Mouse (Mus musculus) limb, embryonic 15.5 days (tissue): ENCODE measurements at regions not wholly inside any gene's neighbourhood (a gene's known extent, or its start where the extent isn't known, plus 50 kb on each side); places are given as distances from the start of the nearest gene placed in this dataset.

Source experiments
- ATAC-seq: fragments of 200-750 bp; cut with Nextera tagmentation; 2 replicates; pipeline ENCODE4 v1.8.0; 2017; ENCODE audit warnings: low read depth, moderate TSS enrichment; ENCODE audit not compliant: insufficient number of reproducible peaks, low FRiP score, low TSS enrichment
- H3K27ac ChIP-seq: fragments of 300-500 bp; sonication (generic); 2 replicates; pipeline ENCODE4 v1.5.1; 2015; ENCODE audit warnings: moderate library complexity, mild to moderate bottlenecking, inconsistent platforms
- H3K27me3 ChIP-seq: fragments of 300-500 bp; sonication (generic); 2 replicates; pipeline ENCODE4 v1.6.1; 2015; ENCODE audit warnings: inconsistent platforms
- H3K36me3 ChIP-seq: fragments of 300-500 bp; sonication (generic); 2 replicates; pipeline ENCODE4 v1.6.1; 2015; ENCODE audit warnings: inconsistent platforms
- H3K4me1 ChIP-seq: fragments of 300-500 bp; sonication (generic); 2 replicates; pipeline ENCODE4 v1.6.1; 2015; ENCODE audit warnings: inconsistent platforms
- H3K4me2 ChIP-seq: fragments of 300-500 bp; sonication (generic); 2 replicates; pipeline ENCODE4 v1.6.1; 2015; ENCODE audit warnings: mild to moderate bottlenecking, inconsistent platforms
- H3K4me3 ChIP-seq: fragments of 300-500 bp; sonication (generic); 2 replicates; pipeline ENCODE4 v1.5.1; 2015; ENCODE audit warnings: mild to moderate bottlenecking, inconsistent platforms
- H3K9ac ChIP-seq: fragments of 300-500 bp; sonication (generic); 2 replicates; pipeline ENCODE4 v1.6.1; 2015; ENCODE audit warnings: inconsistent platforms
- H3K9me3 ChIP-seq: fragments of 300-500 bp; sonication (generic); 2 replicates; pipeline ENCODE4 v1.6.1; 2016; ENCODE audit warnings: inconsistent platforms
- WGBS: fragments of 180-500 bp; shearing (Covaris S2); methylation state at CpG from one replicate; pipeline ENCODE4 v1.1.7; 2015; 5-methylcytosine and 5-hydroxymethylcytosine counted together

- Histone ChIP-seq H3K27ac (no peak overlapping the region), H3K9me3 (no peaks in the 10 kb centered on the region), H3K4me2 (no peak overlapping the region), H3K4me1 (no peaks in the 10 kb centered on the region), H3K4me3 (no peak overlapping the region), H3K9ac (no peak overlapping the region), H3K36me3 (no peaks in the 10 kb centered on the region), H3K27me3 (no peaks in the 10 kb centered on the region)
- WGBS = 77% methylated on average over 4 of the region's 4 CpGs
- ATAC-seq = no peak
Measured at GRCm38 (mm10) chr14:66584699-66585098, 575.7 kb upstream of the Gulo start.

GRCm38 (mm10) chr14:66579904-66580492 is 571.0 kb upstream of the Gulo start:
- H3K9me3 ChIP-seq = no peaks in the 10 kb centered on the region
- no peaks in the 10 kb centered on the region for H3K4me1 ChIP-seq
- 68% methylated on average over 6 of the region's 6 CpGs for WGBS
- H3K36me3 ChIP-seq = no peaks in the 10 kb centered on the region
- H3K4me3 ChIP-seq = no peak overlapping the region
- H3K9ac ChIP-seq = no peak overlapping the region
- H3K27ac ChIP-seq = no peak overlapping the region
- no peaks in the 10 kb centered on the region for H3K27me3 ChIP-seq
- no peak overlapping the region for H3K4me2 ChIP-seq
- no peak for ATAC-seq

- Histone ChIP-seq H3K36me3 (no peaks in the 10 kb centered on the region), H3K9ac (no peak overlapping the region), H3K4me3 (no peak overlapping the region), H3K4me1 (no peaks in the 10 kb centered on the region), H3K27ac (no peak overlapping the region), H3K4me2 (no peak overlapping the region), H3K9me3 (no peaks in the 10 kb centered on the region), H3K27me3 (0 out of 2 replicates have a peak, but pooled peaks cover 3% of the 10 kb centered on the region)
- no peak for ATAC-seq
- WGBS = 85% methylated on average over 10 of the region's 10 CpGs
Measured at GRCm38 (mm10) chr14:66566600-66566999, 557.6 kb upstream of the Gulo start.

GRCm38 (mm10) chr14:66562744-66563143 is 553.7 kb upstream of the Gulo start:
- H3K9ac ChIP-seq = no peak overlapping the region
- no peak overlapping the region for H3K27ac ChIP-seq
- H3K27me3 ChIP-seq = 0 out of 2 replicates have a peak, but pooled peaks cover 3% of the 10 kb centered on the region
- H3K36me3 ChIP-seq = no peaks in the 10 kb centered on the region
- ATAC-seq = no peak
- H3K4me1 ChIP-seq = no peaks in the 10 kb centered on the region
- no peaks in the 10 kb centered on the region for H3K9me3 ChIP-seq
- WGBS = 49% methylated on average over 4 of the region's 4 CpGs
- H3K4me3 ChIP-seq = no peak overlapping the region
- H3K4me2 ChIP-seq = no peak overlapping the region

- Histone ChIP-seq H3K9ac (no peak overlapping the region), H3K27me3 (0 out of 2 replicates have a peak, but pooled peaks cover 3% of the 10 kb centered on the region), H3K9me3 (no peaks in the 10 kb centered on the region), H3K4me2 (no peak overlapping the region), H3K27ac (no peak overlapping the region), H3K4me1 (no peaks in the 10 kb centered on the region), H3K36me3 (no peaks in the 10 kb centered on the region), H3K4me3 (no peak overlapping the region)
- 64% methylated on average over 3 of the region's 3 CpGs for WGBS
- no peak for ATAC-seq
Measured at GRCm38 (mm10) chr14:66561715-66562114, 552.7 kb upstream of the Gulo start.

GRCm38 (mm10) chr14:66561042-66561590 is 552.1 kb upstream of the Gulo start:
- H3K27me3 ChIP-seq = 0 out of 2 replicates have a peak, but pooled peaks cover 3% of the 10 kb centered on the region
- H3K4me3 ChIP-seq = no peak overlapping the region
- H3K36me3 ChIP-seq = no peaks in the 10 kb centered on the region
- no peak overlapping the region for H3K9ac ChIP-seq
- no peak for ATAC-seq
- H3K9me3 ChIP-seq = no peaks in the 10 kb centered on the region
- H3K4me2 ChIP-seq = no peak overlapping the region
- WGBS = 90% methylated on average over 5 of the region's 5 CpGs
- H3K4me1 ChIP-seq = no peaks in the 10 kb centered on the region
- H3K27ac ChIP-seq = no peak overlapping the region

GRCm38 (mm10) chr14:66558393-66558792 is 549.4 kb upstream of the Gulo start:
- no peak for ATAC-seq
- no peak overlapping the region for H3K4me2 ChIP-seq
- H3K36me3 ChIP-seq = no peaks in the 10 kb centered on the region
- no peak overlapping the region for H3K4me3 ChIP-seq
- no peaks in the 10 kb centered on the region for H3K27me3 ChIP-seq
- no peaks in the 10 kb centered on the region for H3K4me1 ChIP-seq
- H3K27ac ChIP-seq = no peak overlapping the region
- H3K9ac ChIP-seq = no peak overlapping the region
- no peaks in the 10 kb centered on the region for H3K9me3 ChIP-seq
- 90% methylated on average over 5 of the region's 5 CpGs for WGBS

GRCm38 (mm10) chr14:66557631-66558030 is 548.6 kb upstream of the Gulo start:
- WGBS = 61% methylated on average over 8 of the region's 8 CpGs
- Histone ChIP-seq H3K4me2 (no peak overlapping the region), H3K27ac (no peak overlapping the region), H3K4me1 (no peaks in the 10 kb centered on the region), H3K4me3 (no peak overlapping the region), H3K9ac (no peak overlapping the region), H3K36me3 (no peaks in the 10 kb centered on the region), H3K9me3 (no peaks in the 10 kb centered on the region), H3K27me3 (no peaks in the 10 kb centered on the region)
- ATAC-seq = no peak

GRCm38 (mm10) chr14:66538498-66538897 is 529.5 kb upstream of the Gulo start:
- Histone ChIP-seq H3K27ac (no peak overlapping the region), H3K4me2 (no peak overlapping the region), H3K36me3 (no peaks in the 10 kb centered on the region), H3K9ac (no peak overlapping the region), H3K9me3 (no peaks in the 10 kb centered on the region), H3K4me3 (no peak overlapping the region), H3K27me3 (no peaks in the 10 kb centered on the region), H3K4me1 (no peaks in the 10 kb centered on the region)
- 81% methylated on average over 6 of the region's 6 CpGs for WGBS
- no peak for ATAC-seq

GRCm38 (mm10) chr14:66534671-66535070 is 525.7 kb upstream of the Gulo start:
- Histone ChIP-seq H3K9me3 (no peaks in the 10 kb centered on the region), H3K27me3 (no peaks in the 10 kb centered on the region), H3K4me1 (no peaks in the 10 kb centered on the region), H3K4me3 (no peak overlapping the region), H3K36me3 (no peaks in the 10 kb centered on the region), H3K4me2 (no peak overlapping the region), H3K27ac (no peak overlapping the region), H3K9ac (no peak overlapping the region)
- 40% methylated on average over 1 of the region's 1 CpGs for WGBS
- ATAC-seq = no peak

- Histone ChIP-seq H3K27ac (no peak overlapping the region), H3K36me3 (no peaks in the 10 kb centered on the region), H3K9ac (no peak overlapping the region), H3K4me3 (no peak overlapping the region), H3K4me1 (no peaks in the 10 kb centered on the region), H3K27me3 (no peaks in the 10 kb centered on the region), H3K9me3 (no peaks in the 10 kb centered on the region), H3K4me2 (no peak overlapping the region)
- no peak for ATAC-seq
- WGBS = 27% methylated on average over 5 of the region's 5 CpGs
Measured at GRCm38 (mm10) chr14:66528135-66528534, 519.1 kb upstream of the Gulo start.

GRCm38 (mm10) chr14:66527061-66527460 is 518.1 kb upstream of the Gulo start:
- 75% methylated on average over 6 of the region's 6 CpGs for WGBS
- 0 out of 2 replicates have a peak, but pooled peaks cover 2% of the 10 kb centered on the region for H3K27me3 ChIP-seq
- H3K9ac ChIP-seq = no peak overlapping the region
- H3K4me2 ChIP-seq = no peak overlapping the region
- no peak overlapping the region for H3K4me3 ChIP-seq
- H3K36me3 ChIP-seq = no peaks in the 10 kb centered on the region
- no peak for ATAC-seq
- no peaks in the 10 kb centered on the region for H3K9me3 ChIP-seq
- no peak overlapping the region for H3K27ac ChIP-seq
- no peaks in the 10 kb centered on the region for H3K4me1 ChIP-seq
